25 mouse cellular contexts compared by ENCODE assay signal in genomic region chr7:110242290-110242581, GRCm38 (mm10). TPM values are rescaled to one million over a fixed set of nuclear protein-coding genes. Genes with fewer than 3 reads are reported as not detected.
DNase-seq lines count a peak whose midpoint lies in the region; ATAC-seq and TF ChIP-seq lines count a peak whose summit lies in the region.
"Had no signal": no experiment of that assay in that cellular context is flagged by ENCODE, and none has a peak within 500 bp of the region (broad histone marks: within the 10 kb centered on the region; RNA-seq: fewer than 3 reads in every experiment).

No protein-coding gene starts in this region.

- no peak for TF ChIP-seq POLR2A in CH12.LX (IDR thresholded peaks at IDR 0.05; ENCODE audit: low read depth, low read length)
- TF ChIP-seq POLR2A in MEL (IDR thresholded peaks at IDR 0.05; ENCODE audit: control insufficient read depth in 1 of 2, insufficient read depth in 1 of 2, low read depth in 1 of 2, low read length in 2 of 2, poor library complexity in 1 of 2), result peak in 1 of 2 experiments; percentile 51; a peak in 2 of 4 replicates
- no peak for TF ChIP-seq POLR2A in small intestine, adult 2 months (IDR thresholded peaks at IDR 0.05; ENCODE audit: low read depth, low read length)

- peaks cover 42 to 69% of the 10 kb centered on the region in 2 experiments for H3K36me3 ChIP-seq in CH12.LX (replicated peaks in 1 of 2; ENCODE audit: control insufficient read depth in 1 of 2, insufficient read depth in 1 of 2, low read length in 1 of 2)
- H3K36me3 ChIP-seq in MEL (ENCODE audit: control insufficient read depth in 1 of 2, insufficient read depth in 2 of 2, low read length in 2 of 2), result peaks cover 0 to 23% of the 10 kb centered on the region in 2 experiments; a peak in 2 of 4 replicates
- peaks cover 14% of the 10 kb centered on the region; the same call in 1 of the 2 replicates for H3K36me3 ChIP-seq in small intestine, adult 2 months (ENCODE audit: control insufficient read depth, insufficient read depth, low read length)
- H3K36me3 ChIP-seq in intestine, embryonic 15.5 days, result no peaks in the 10 kb centered on the region
- 0 out of 2 replicates have a peak, but pooled peaks cover 5% of the 10 kb centered on the region for H3K36me3 ChIP-seq in hindbrain, embryonic 10.5 days
- H3K36me3 ChIP-seq: embryonic facial prominence, embryonic 12.5 days; heart, embryonic 15.5 days; hindbrain, embryonic 15.5 days had no signal

- H3K79me2 ChIP-seq in CH12.LX (replicated peaks; ENCODE audit: control insufficient read depth, extremely low read depth, insufficient read depth, poor library complexity, severe bottlenecking) (peaks cover 92% of the 10 kb centered on the region), MEL (ENCODE audit: control insufficient read depth, insufficient read depth, low read length, poor library complexity) (peaks cover 10% of the 10 kb centered on the region)

- H3K27ac ChIP-seq in CH12.LX (ENCODE audit: insufficient read depth, low read depth) (peak overlapping the region; percentile 69), MEL (ENCODE audit: control insufficient read depth, low read depth, low read length) (peak overlapping the region; percentile 94)
- H3K27ac ChIP-seq in small intestine, adult 2 months (ENCODE audit: insufficient read depth, low read depth, low read length), result peak overlapping the region; percentile 45
- no peak overlapping the region for H3K27ac ChIP-seq in intestine, embryonic 15.5 days
- no peak overlapping the region for H3K27ac ChIP-seq in hindbrain, embryonic 10.5 days
- H3K27ac ChIP-seq: embryonic facial prominence, embryonic 12.5 days; embryonic facial prominence, embryonic 15.5 days; heart, embryonic 15.5 days; hindbrain, embryonic 15.5 days had no signal

- DNase-seq in CH12.LX (ENCODE audit: extremely low read depth) (no peak), MEL (ENCODE audit: low read depth, low spot score) (no peak)
- no peak for DNase-seq in layer of hippocampus, postnatal 10 days (ENCODE audit: low spot score in 2 of 2)
- no peak for DNase-seq in hindbrain, embryonic 10.5 days (ENCODE audit: low spot score)
- DNase-seq: adrenal gland, adult 2 months; adrenal gland, postnatal 14 days; cerebellum, adult 11-12 months; cerebellum, adult 8-10 months; cerebellum, postnatal 10 days; cerebellum, postnatal 36 days; forebrain, postnatal 0 days; gastrocnemius, postnatal 25 days; heart, postnatal 10 days; heart, postnatal 36 days; kidney, adult 11 months had no signal

- peak overlapping the region; percentile 11 for H3K4me2 ChIP-seq in CH12.LX (ENCODE audit: insufficient read depth, low read depth, poor library complexity, severe bottlenecking)
- no peak overlapping the region for H3K4me2 ChIP-seq in intestine, embryonic 15.5 days (replicated peaks)
- H3K4me2 ChIP-seq: embryonic facial prominence, embryonic 12.5 days; embryonic facial prominence, embryonic 15.5 days; heart, embryonic 12.5 days; heart, embryonic 15.5 days; hindbrain, embryonic 15.5 days had no signal

- dilution Hi-C loops in CH12.LX (cut with MboI; ENCODE audit: extremely low pct_ligation_motif_present, extremely low pct_unique_long_range_greater_than_20kb, low sequenced_read_pairs), result no loop called here

- ATAC-seq in common myeloid progenitor, adult 5-6 weeks (replicated peaks; ENCODE audit: low read depth, poor library complexity, severe bottlenecking), result 0 out of 2 replicates have a peak, but pooled peaks have one; percentile 9
- no peak for ATAC-seq in intestine, embryonic 15.5 days
- ATAC-seq: forebrain, embryonic 14.5 days; forebrain, postnatal 0 days; Patski had no signal

- H3K9me3 ChIP-seq in CH12.LX (replicated peaks; ENCODE audit: low read length) (no peaks in the 10 kb centered on the region), MEL (replicated peaks; ENCODE audit: insufficient read depth, low read length) (no peaks in the 10 kb centered on the region)
- H3K9me3 ChIP-seq in intestine, embryonic 15.5 days, result no peaks in the 10 kb centered on the region
- H3K9me3 ChIP-seq in hindbrain, embryonic 10.5 days, result no peaks in the 10 kb centered on the region
- H3K9me3 ChIP-seq: embryonic facial prominence, embryonic 12.5 days; embryonic facial prominence, embryonic 15.5 days; heart, embryonic 12.5 days; heart, embryonic 15.5 days; hindbrain, embryonic 15.5 days had no signal

- no peak for TF ChIP-seq EP300 in CH12.LX (IDR thresholded peaks at IDR 0.05; ENCODE audit: low read length)
- TF ChIP-seq EP300 in MEL (IDR thresholded peaks at IDR 0.05; ENCODE audit: low read depth in 1 of 2, low read length in 2 of 2), result no peak

- TF ChIP-seq RAD21 in CH12.LX (IDR thresholded peaks at IDR 0.05; ENCODE audit: low read depth, low read length) (no peak), MEL (IDR thresholded peaks at IDR 0.05; ENCODE audit: low read depth, low read length) (no peak)

- WGBS in small intestine, adult 2 months, result 92% methylated on average over 5 of the region's 5 CpGs
- 90% methylated on average over 5 of the region's 5 CpGs for WGBS in intestine, embryonic 15.5 days
- WGBS in hindbrain, embryonic 10.5 days, result 93% methylated on average over 5 of the region's 5 CpGs

- H3K9ac ChIP-seq in CH12.LX (ENCODE audit: insufficient read depth, low read depth), result peak overlapping the region; percentile 1; the same call in 1 of the 2 replicates
- peak overlapping the region; percentile 52 for H3K9ac ChIP-seq in MEL (ENCODE audit: control insufficient read depth, low read depth, low read length, poor library complexity, severe bottlenecking)
- H3K9ac ChIP-seq in intestine, embryonic 15.5 days, result no peak overlapping the region
- H3K9ac ChIP-seq: embryonic facial prominence, embryonic 12.5 days; embryonic facial prominence, embryonic 15.5 days; forebrain, postnatal 0 days; heart, embryonic 12.5 days; heart, embryonic 15.5 days; hindbrain, embryonic 15.5 days had no signal

- TF ChIP-seq CTCF in CH12.LX (conservative IDR thresholded peaks at IDR 0.05 in 1 of 2, IDR thresholded peaks at IDR 0.05 in 1 of 2; ENCODE audit: low read depth in 2 of 2, low read length in 2 of 2) (no peak), MEL (IDR thresholded peaks at IDR 0.05 in 2 of 3, conservative IDR thresholded peaks at IDR 0.05 in 1 of 3; ENCODE audit: control insufficient read depth in 1 of 3, insufficient read depth in 1 of 3, low read depth in 2 of 3, low read length in 3 of 3, poor library complexity in 1 of 3, severe bottlenecking in 1 of 3) (no peak)
- TF ChIP-seq CTCF in small intestine, adult 2 months (IDR thresholded peaks at IDR 0.05; ENCODE audit: extremely low read depth, insufficient read length, insufficient replicate concordance, low read depth, low read length), result no peak

- in situ Hi-C loops in CH12.LX (cut with MboI; ENCODE audit: low pct_ligation_motif_present, low pct_unique_long_range_greater_than_20kb, low sequenced_read_pairs), result no loop called here

- H3K4me1 ChIP-seq in CH12.LX (ENCODE audit: control insufficient read depth in 1 of 2, insufficient read depth in 2 of 2) (peaks cover 27 to 81% of the 10 kb centered on the region in 2 experiments), MEL (ENCODE audit: control insufficient read depth in 1 of 2, insufficient read depth in 2 of 2, low read length in 2 of 2) (peaks cover 21 to 25% of the 10 kb centered on the region in 2 experiments)
- peaks cover 10% of the 10 kb centered on the region for H3K4me1 ChIP-seq in small intestine, adult 2 months (ENCODE audit: control insufficient read depth, insufficient read depth, insufficient read length, low read length)
- peaks cover 9% of the 10 kb centered on the region for H3K4me1 ChIP-seq in intestine, embryonic 15.5 days (replicated peaks)
- peaks cover 8% of the 10 kb centered on the region for H3K4me1 ChIP-seq in hindbrain, embryonic 10.5 days (replicated peaks)

- H3K27me3 ChIP-seq in CH12.LX (replicated peaks) (no peaks in the 10 kb centered on the region), MEL (ENCODE audit: control insufficient read depth in 1 of 2, insufficient read depth in 2 of 2, low read length in 2 of 2) (no peaks in the 10 kb centered on the region)
- no peaks in the 10 kb centered on the region for H3K27me3 ChIP-seq in small intestine, adult 2 months (ENCODE audit: control insufficient read depth, insufficient read depth, low read length)
- no peaks in the 10 kb centered on the region for H3K27me3 ChIP-seq in intestine, embryonic 15.5 days (replicated peaks)
- no peaks in the 10 kb centered on the region for H3K27me3 ChIP-seq in hindbrain, embryonic 10.5 days (ENCODE audit: insufficient read depth, poor library complexity, severe bottlenecking)
- H3K27me3 ChIP-seq: embryonic facial prominence, embryonic 12.5 days; embryonic facial prominence, embryonic 15.5 days; heart, embryonic 12.5 days; heart, embryonic 15.5 days; hindbrain, embryonic 15.5 days; Patski had no signal

- H3K4me3 ChIP-seq in CH12.LX (replicated peaks in 1 of 3; ENCODE audit: low read depth in 2 of 3, low read length in 2 of 3, poor library complexity in 1 of 3) (peak overlapping the region in 1 of 3 experiments; percentile 15), MEL (ENCODE audit: control insufficient read depth in 1 of 2, insufficient read depth in 1 of 2, low read depth in 2 of 2, low read length in 2 of 2) (peak overlapping the region; percentile 45 to 55)
- no peak overlapping the region for H3K4me3 ChIP-seq in small intestine, adult 2 months (ENCODE audit: low read depth, low read length)
- no peak overlapping the region for H3K4me3 ChIP-seq in intestine, embryonic 15.5 days (replicated peaks)
- no peak overlapping the region for H3K4me3 ChIP-seq in hindbrain, embryonic 10.5 days
- H3K4me3 ChIP-seq: embryonic facial prominence, embryonic 12.5 days; embryonic facial prominence, embryonic 15.5 days; heart, embryonic 12.5 days; heart, embryonic 15.5 days; hindbrain, embryonic 15.5 days had no signal

TF ChIP-seq in CH12.LX, 34 proteins besides CTCF, POLR2A, EP300 and RAD21 (continues in another document):
- TF ChIP-seq ELF1 (IDR thresholded peaks at IDR 0.05; ENCODE audit: low read depth, low read length) (no peak), ZC3H11A (IDR thresholded peaks at IDR 0.05; ENCODE audit: low read depth, low read length) (no peak)

TF ChIP-seq in MEL, 35 proteins besides CTCF, POLR2A, EP300 and RAD21 (continues in another document):
- TF ChIP-seq MXI1 (IDR thresholded peaks at IDR 0.05; ENCODE audit: low read depth, low read length), result 0 out of 2 replicates have a peak, but pooled peaks have one; percentile 1
- TF ChIP-seq MAZ (IDR thresholded peaks at IDR 0.05; ENCODE audit: low read depth, low read length), result no peak

RNA-seq across cellular contexts. Expression of gene Swap70, which starts 20.7 kb away (rescaled TPM):
- total RNA-seq in CH12.LX (2012; rRNA removed), result 296 and 297 TPM in 2 replicates
- 398 and 409 TPM in 2 replicates for total RNA-seq in CH12.LX (2014; rRNA removed)
- 370 and 388 TPM in 2 replicates for polyA plus RNA-seq in CH12.LX (2012; ENCODE audit: insufficient read length, low read depth)
- total RNA-seq in MEL (2012; rRNA removed), result 18.3 and 22.3 TPM in 2 replicates
- 10 to 100 TPM in 1 of 2 experiments, not detected in 1; 23.3 TPM for polyA plus RNA-seq in MEL (2012; ENCODE audit: insufficient read depth in 1 of 2, insufficient read length in 2 of 2, low read depth in 1 of 2, low replicate concordance in 2 of 2, missing spikeins in 1 of 2)
- total RNA-seq in common myeloid progenitor, adult 5-6 weeks (2017), result 62.2 and 66.2 TPM in 2 replicates
- polyA plus RNA-seq in small intestine, adult 2 months (2012; rRNA removed), result 4.3 and 9.7 TPM in 2 replicates
- total RNA-seq in layer of hippocampus, postnatal 10 days (2021), result 10 to 100 TPM; 13.7 to 15.1 TPM
- polyA plus RNA-seq in intestine, embryonic 15.5 days (2015; fragmentation: Nextera tagmentation; extraction: Ambion mirVana), result 29.9 and 30.7 TPM in 2 replicates
- polyA plus RNA-seq in hindbrain, embryonic 10.5 days (2016; fragmentation: Nextera tagmentation; extraction: Ambion mirVana), result 18.1 and 26.6 TPM in 2 replicates

Comparison
In these comparisons a context has a peak if more than half of its experiments do, and no peak if none do; other contexts are left out.
1. H3K27ac ChIP-seq: peak in CH12.LX (single experiment), MEL (single experiment) and small intestine, adult 2 months (single experiment); none in intestine, embryonic 15.5 days (single experiment) and hindbrain, embryonic 10.5 days (single experiment).
2. H3K4me3 ChIP-seq: peak in MEL (2 of 2); none in small intestine, adult 2 months (single experiment), intestine, embryonic 15.5 days (single experiment) and hindbrain, embryonic 10.5 days (single experiment).
3. Of the 35 proteins assayed by ChIP-seq in both MEL and CH12.LX: peak only in MEL: MEF2A, MXI1, NELFE and TBP; only in CH12.LX: none; in both: none; in neither: 30; mixed calls (peak in some experiments, not most) for 1.